Mouse (Mus musculus) stomach, embryonic 14.5 days (tissue): ENCODE measurements around the gene Nfatc3. TPM values are rescaled to one million over a fixed set of nuclear protein-coding genes. Genes with fewer than 3 reads are reported as not detected.

Experiments used
- ATAC-seq: fragments of 200-750 bp; cut with Nextera tagmentation; 2 replicates; pipeline ENCODE4 v1.8.0; 2017; ENCODE audit warnings: low read depth, moderate TSS enrichment; ENCODE audit not compliant: insufficient number of reproducible peaks, insufficient read depth, low FRiP score
- H3K27ac ChIP-seq: fragments of 300-500 bp; sonication (generic); 2 replicates; pipeline ENCODE4 v1.5.1; 2014; ENCODE audit warnings: mild to moderate bottlenecking, low read length, moderate library complexity, mixed read lengths
- H3K27me3 ChIP-seq: fragments of 300-500 bp; sonication (generic); 2 replicates; pipeline ENCODE4 v1.6.1; 2014; ENCODE audit warnings: low read length, control low read depth, mixed read lengths; ENCODE audit not compliant: control insufficient read depth, insufficient read depth
- H3K36me3 ChIP-seq: fragments of 300-500 bp; sonication (generic); 2 replicates; pipeline ENCODE4 v1.6.1; 2014; ENCODE audit warnings: mild to moderate bottlenecking, control low read depth, low read length, moderate library complexity, mixed read lengths; ENCODE audit not compliant: control insufficient read depth, insufficient read depth
- H3K4me1 ChIP-seq: fragments of 300-500 bp; sonication (generic); 2 replicates; pipeline ENCODE4 v1.6.1; 2014; ENCODE audit warnings: low read length, control low read depth, mixed read lengths; ENCODE audit not compliant: control insufficient read depth, insufficient read depth
- H3K4me2 ChIP-seq: fragments of 300-500 bp; sonication (generic); replicated peaks from 2 replicates; pipeline ENCODE4 v1.6.1; 2014; ENCODE audit warnings: low read depth, low read length, control low read depth
- H3K4me3 ChIP-seq: fragments of 300-500 bp; sonication (generic); 2 replicates; pipeline ENCODE4 v1.5.1; 2014; ENCODE audit warnings: low read depth, low read length, control low read depth
- H3K9ac ChIP-seq: fragments of 300-500 bp; sonication (generic); replicated peaks from 2 replicates; pipeline ENCODE4 v1.6.1; 2014; ENCODE audit warnings: low read depth, mild to moderate bottlenecking, control low read depth, low read length, moderate library complexity, mixed read lengths
- H3K9me3 ChIP-seq: fragments of 300-500 bp; sonication (generic); 2 replicates; pipeline ENCODE4 v1.6.1; 2016; ENCODE audit warnings: low read depth, low read length, control low read depth; ENCODE audit not compliant: control insufficient read depth
- WGBS: fragments of 180-500 bp; shearing (Covaris S2); extraction: QIAGEN DNeasy Blood & Tissue Kit; methylation state at CpG from one replicate; pipeline ENCODE4 v1.1.7; 2014; 5-methylcytosine and 5-hydroxymethylcytosine counted together
- polyA plus RNA-seq: library from polyadenylated mRNA; unstranded; fragments of >200 nt; fragmentation: Nextera tagmentation; extraction: Ambion mirVana; gene quantifications from 2 replicates; pipeline ENCODE4 v1.2.1, GENCODE M21; 2014

The Nfatc3 gene
- polyA plus RNA-seq, 1 experiment from 2014 or later, result 10.5 TPM

- WGBS, result 82% methylated on average over 3 of the region's 3 CpGs
- no peak overlapping the region for H3K9ac ChIP-seq
- no peak overlapping the region for H3K4me2 ChIP-seq
- H3K9me3 ChIP-seq, result no peaks in the 10 kb centered on the region
- peaks cover 21% of the 10 kb centered on the region; the same call in 1 of the 2 replicates for H3K36me3 ChIP-seq
- H3K4me3 ChIP-seq, result no peak overlapping the region
- no peak overlapping the region for H3K27ac ChIP-seq
- no peak for ATAC-seq
- no peaks in the 10 kb centered on the region for H3K4me1 ChIP-seq
- no peaks in the 10 kb centered on the region for H3K27me3 ChIP-seq
Measured at GRCm38 (mm10) chr8:106123443-106123842, 64.8 kb downstream of the Nfatc3 start.

GRCm38 (mm10) chr8:106126055-106126454 lies 67.4 kb downstream of the Nfatc3 start:
- H3K4me1 ChIP-seq, result no peaks in the 10 kb centered on the region
- no peak overlapping the region for H3K4me2 ChIP-seq
- no peak overlapping the region for H3K4me3 ChIP-seq
- H3K9ac ChIP-seq, result no peak overlapping the region
- 100% methylated on average over 1 of the region's 1 CpGs for WGBS
- no peak overlapping the region for H3K27ac ChIP-seq
- H3K9me3 ChIP-seq, result no peaks in the 10 kb centered on the region
- ATAC-seq, result no peak
- H3K27me3 ChIP-seq, result no peaks in the 10 kb centered on the region
- H3K36me3 ChIP-seq, result peaks cover 38% of the 10 kb centered on the region

- ATAC-seq, result no peak
- Histone ChIP-seq H3K36me3 (peaks cover 44% of the 10 kb centered on the region), H3K27ac (no peak overlapping the region), H3K4me1 (no peaks in the 10 kb centered on the region), H3K9me3 (no peaks in the 10 kb centered on the region), H3K9ac (no peak overlapping the region), H3K4me2 (no peak overlapping the region), H3K4me3 (no peak overlapping the region), H3K27me3 (no peaks in the 10 kb centered on the region)
- WGBS, result 70% methylated on average over 3 of the region's 3 CpGs
Measured at GRCm38 (mm10) chr8:106127054-106127453, 68.4 kb downstream of the Nfatc3 start.

GRCm38 (mm10) chr8:106127882-106128410 lies 69.3 kb downstream of the Nfatc3 start:
- H3K4me1 ChIP-seq, result no peaks in the 10 kb centered on the region
- H3K4me2 ChIP-seq, result no peak overlapping the region
- 86% methylated on average over 10 of the region's 10 CpGs for WGBS
- no peak overlapping the region for H3K9ac ChIP-seq
- no peak overlapping the region for H3K27ac ChIP-seq
- H3K36me3 ChIP-seq, result peaks cover 53% of the 10 kb centered on the region
- no peak overlapping the region for H3K4me3 ChIP-seq
- H3K9me3 ChIP-seq, result no peaks in the 10 kb centered on the region
- H3K27me3 ChIP-seq, result no peaks in the 10 kb centered on the region
- no peak for ATAC-seq

- Histone ChIP-seq H3K9ac (no peak overlapping the region), H3K36me3 (peaks cover 53% of the 10 kb centered on the region), H3K9me3 (no peaks in the 10 kb centered on the region), H3K27ac (no peak overlapping the region), H3K27me3 (no peaks in the 10 kb centered on the region), H3K4me3 (no peak overlapping the region), H3K4me2 (no peak overlapping the region), H3K4me1 (no peaks in the 10 kb centered on the region)
- no peak for ATAC-seq
Measured at GRCm38 (mm10) chr8:106129232-106129930, 70.7 kb downstream of the Nfatc3 start.

- Histone ChIP-seq H3K4me1 (no peaks in the 10 kb centered on the region), H3K4me3 (no peak overlapping the region), H3K27me3 (0 out of 2 replicates have a peak, but pooled peaks cover under 1% of the 10 kb centered on the region), H3K36me3 (peaks cover 53% of the 10 kb centered on the region), H3K9me3 (no peaks in the 10 kb centered on the region), H3K27ac (no peak overlapping the region), H3K4me2 (no peak overlapping the region), H3K9ac (no peak overlapping the region)
- WGBS, result 84% methylated on average over 2 of the region's 2 CpGs
- no peak for ATAC-seq
Measured at GRCm38 (mm10) chr8:106129997-106130396, 71.4 kb downstream of the Nfatc3 start.

- Histone ChIP-seq H3K27ac (no peak overlapping the region), H3K27me3 (peaks cover 6% of the 10 kb centered on the region; the same call in 1 of the 2 replicates), H3K9me3 (no peaks in the 10 kb centered on the region), H3K9ac (no peak overlapping the region), H3K4me3 (no peak overlapping the region), H3K4me2 (no peak overlapping the region), H3K4me1 (no peaks in the 10 kb centered on the region), H3K36me3 (peaks cover 53% of the 10 kb centered on the region)
- no peak for ATAC-seq
- 77% methylated on average over 2 of the region's 2 CpGs for WGBS
Measured at GRCm38 (mm10) chr8:106130505-106130904, 71.9 kb downstream of the Nfatc3 start.

GRCm38 (mm10) chr8:106131021-106131420 lies 72.4 kb downstream of the Nfatc3 start:
- peaks cover 3% of the 10 kb centered on the region; the same call in 1 of the 2 replicates for H3K4me1 ChIP-seq
- WGBS, result 90% methylated on average over 4 of the region's 4 CpGs
- no peak for ATAC-seq
- no peak overlapping the region for H3K9ac ChIP-seq
- no peaks in the 10 kb centered on the region for H3K9me3 ChIP-seq
- H3K4me2 ChIP-seq, result no peak overlapping the region
- no peak overlapping the region for H3K4me3 ChIP-seq
- H3K36me3 ChIP-seq, result peaks cover 53% of the 10 kb centered on the region
- H3K27me3 ChIP-seq, result peaks cover 9% of the 10 kb centered on the region; the same call in 1 of the 2 replicates
- H3K27ac ChIP-seq, result no peak overlapping the region
